Mouse (Mus musculus) 416B (cell line): ENCODE data around the gene Slc22a5.

Experiments used
- DNase-seq: peaks from one replicate; pipeline ENCODE4 v3.0.0; 2011; ENCODE audit warnings: low read depth

Gene Slc22a5

GRCm38 (mm10) chr11:53839663-53840642 is 51.5 kb downstream of the Slc22a5 start:
- no peak for DNase-seq

GRCm38 (mm10) chr11:53839147-53839546 is 52.3 kb downstream of the Slc22a5 start:
- no peak for DNase-seq

- no peak for DNase-seq
Observed at GRCm38 (mm10) chr11:53837731-53838130, 53.7 kb downstream of the Slc22a5 start.

- DNase-seq, result peak; percentile 56
Observed at GRCm38 (mm10) chr11:53835379-53836010, 56.0 kb downstream of the Slc22a5 start.

GRCm38 (mm10) chr11:53825409-53825808 is 66.1 kb downstream of the Slc22a5 start:
- DNase-seq, result peak; percentile 35

- no peak for DNase-seq
Observed at GRCm38 (mm10) chr11:53821945-53822338, 69.5 kb downstream of the Slc22a5 start.

- no peak for DNase-seq
Observed at GRCm38 (mm10) chr11:53821230-53821944, 70.1 kb downstream of the Slc22a5 start.

- peak; percentile 35 for DNase-seq
Observed at GRCm38 (mm10) chr11:53820516-53821170, 70.8 kb downstream of the Slc22a5 start.

- DNase-seq, result no peak
Observed at GRCm38 (mm10) chr11:53819511-53819910, 71.9 kb downstream of the Slc22a5 start.

- DNase-seq, result no peak
Observed at GRCm38 (mm10) chr11:53818794-53819193, 72.7 kb downstream of the Slc22a5 start.

- no peak for DNase-seq
Observed at GRCm38 (mm10) chr11:53816841-53817375, 74.6 kb downstream of the Slc22a5 start.

GRCm38 (mm10) chr11:53814810-53815209 is 76.7 kb downstream of the Slc22a5 start:
- DNase-seq, result no peak
